10 mouse cellular contexts compared by ENCODE assay signal in genomic region chr2:91487295-91487694, GRCm38 (mm10). TPM values are rescaled to one million over a fixed set of nuclear protein-coding genes. Genes with fewer than 3 reads are reported as not detected.
DNase-seq lines count a peak whose midpoint lies in the region; ATAC-seq and TF ChIP-seq lines count a peak whose summit lies in the region.
"Not testable (repeated sequence)": the region's sequence is repeated elsewhere in the genome, so short reads cannot be mapped to it uniquely, and the experiment has no call there.
"Had no signal": no experiment of that assay in that cellular context is flagged by ENCODE, and none has a peak within 500 bp of the region (broad histone marks: within the 10 kb centered on the region; RNA-seq: fewer than 3 reads in every experiment).

No protein-coding gene starts in this region.

- not testable (repeated sequence) for H3K4me3 ChIP-seq in hindbrain, postnatal 0 days (ENCODE audit: low read length); stomach, postnatal 0 days (ENCODE audit: low read depth, low read length)

- ATAC-seq in hindbrain, postnatal 0 days; stomach, postnatal 0 days (ENCODE audit: low FRiP score, low TSS enrichment): not testable (repeated sequence)

- H3K4me1 ChIP-seq in hindbrain, postnatal 0 days (ENCODE audit: insufficient read depth, low read length); stomach, postnatal 0 days (replicated peaks; ENCODE audit: control insufficient read depth, insufficient read depth): not testable (repeated sequence)

- DNase-seq in T-cell, adult 2 months (ENCODE audit: low spot score) = peak; percentile 19
- DNase-seq in cerebellum, postnatal 36 days = peak; percentile 44 to 49
- not testable (repeated sequence) for DNase-seq in hindbrain, postnatal 0 days (ENCODE audit: low spot score); stomach, postnatal 0 days (ENCODE audit: low spot score)
- DNase-seq in kidney, postnatal 10 days = peak; percentile 62
- DNase-seq in layer of hippocampus, adult 9-11 months = peak; percentile 51
- DNase-seq in lung, postnatal 10 days = peak; percentile 56

- 76% methylated on average over 2 of the region's 3 CpGs for WGBS in hindbrain, postnatal 0 days
- 67% methylated on average over 1 of the region's 3 CpGs for WGBS in stomach, postnatal 0 days

- H3K36me3 ChIP-seq in hindbrain, postnatal 0 days (ENCODE audit: insufficient read depth, low read length) = not testable (repeated sequence)
- H3K36me3 ChIP-seq in stomach, postnatal 0 days (ENCODE audit: control insufficient read depth, insufficient read depth, low read length) = peaks cover 13% of the 10 kb centered on the region

- peak; percentile 49 for TF ChIP-seq CTCF in hindbrain, postnatal 0 days (IDR thresholded peaks at IDR 0.05; ENCODE audit: low read depth)
- peak; percentile 66 for TF ChIP-seq CTCF in stomach, postnatal 0 days (IDR thresholded peaks at IDR 0.05; ENCODE audit: low read depth)

- H3K27me3 ChIP-seq in hindbrain, postnatal 0 days (ENCODE audit: insufficient read depth, low read length); stomach, postnatal 0 days (ENCODE audit: control insufficient read depth, insufficient read depth, low read length): not testable (repeated sequence)

- not testable (repeated sequence) for TF ChIP-seq EP300 in stomach, postnatal 0 days (optimal IDR thresholded peaks at IDR 0.05)

- not testable (repeated sequence) for H3K27ac ChIP-seq in hindbrain, postnatal 0 days; stomach, postnatal 0 days (replicated peaks)

- H3K9ac ChIP-seq in hindbrain, postnatal 0 days (replicated peaks; ENCODE audit: low read length); stomach, postnatal 0 days (ENCODE audit: low read length): not testable (repeated sequence)

- not testable (repeated sequence) for H3K9me3 ChIP-seq in hindbrain, postnatal 0 days (ENCODE audit: low read length); stomach, postnatal 0 days (ENCODE audit: control insufficient read depth, low read length)

- H3K4me2 ChIP-seq in hindbrain, postnatal 0 days (ENCODE audit: low read depth, low read length); stomach, postnatal 0 days (replicated peaks; ENCODE audit: low read depth): not testable (repeated sequence)

RNA-seq across cellular contexts. Expression of gene Lrp4, which starts 30.0 kb away (rescaled TPM):
- 28.0 and 28.4 TPM in 2 replicates for total RNA-seq in hindbrain, postnatal 0 days (2014; rRNA removed)
- polyA plus RNA-seq in hindbrain, postnatal 0 days (2015; fragmentation: Nextera tagmentation; extraction: Ambion mirVana) = 4.9 and 6.7 TPM in 2 replicates
- polyA plus RNA-seq in stomach, postnatal 0 days (2015; fragmentation: Nextera tagmentation; extraction: Ambion mirVana) = 3.0 and 3.4 TPM in 2 replicates
- total RNA-seq: megakaryocyte-erythroid progenitor cell, adult 5-6 weeks had no signal
- polyA plus RNA-seq: erythroblast, embryonic 14.5 days; G1E had no signal

RNA-seq across cellular contexts. Expression of gene Ckap5, which starts 39.3 kb away (rescaled TPM):
- 101 and 104 TPM in 2 replicates for total RNA-seq in hindbrain, postnatal 0 days (2014; rRNA removed)
- polyA plus RNA-seq in hindbrain, postnatal 0 days (2015; fragmentation: Nextera tagmentation; extraction: Ambion mirVana) = 103 and 109 TPM in 2 replicates
- polyA plus RNA-seq in stomach, postnatal 0 days (2015; fragmentation: Nextera tagmentation; extraction: Ambion mirVana) = 19.4 and 30.8 TPM in 2 replicates

RNA-seq across cellular contexts. Expression of gene 1110051M20Rik, which starts 42.8 kb away (rescaled TPM):
- 152 and 175 TPM in 2 replicates for total RNA-seq in hindbrain, postnatal 0 days (2014; rRNA removed)
- polyA plus RNA-seq in hindbrain, postnatal 0 days (2015; fragmentation: Nextera tagmentation; extraction: Ambion mirVana) = 136 and 141 TPM in 2 replicates
- 19.1 and 20.3 TPM in 2 replicates for polyA plus RNA-seq in stomach, postnatal 0 days (2015; fragmentation: Nextera tagmentation; extraction: Ambion mirVana)
